Mouse (Mus musculus) stomach, postnatal 0 days (tissue): ENCODE measurements around the gene Rps29. TPM values are rescaled to one million over a fixed set of nuclear protein-coding genes. Genes with fewer than 3 reads are reported as not detected.

Source experiments
- ATAC-seq: fragments of 200-750 bp; cut with Nextera tagmentation; 2 replicates; pipeline ENCODE4 v1.8.0; 2017; ENCODE audit not compliant: low FRiP score, low TSS enrichment
- DNase-seq: peaks from one replicate; pipeline ENCODE4 v3.0.0-alpha.2; 2016; ENCODE audit warnings: low spot score
- H3K27ac ChIP-seq: fragments of 300-500 bp; sonication (generic); replicated peaks from 2 replicates; pipeline ENCODE4 v1.5.1; 2014; ENCODE audit warnings: mild to moderate bottlenecking, control low read depth
- H3K27me3 ChIP-seq: fragments of 300-500 bp; sonication (generic); 2 replicates; pipeline ENCODE4 v1.6.1; 2014; ENCODE audit warnings: low read length; ENCODE audit not compliant: control insufficient read depth, insufficient read depth
- H3K36me3 ChIP-seq: fragments of 300-500 bp; sonication (generic); 2 replicates; pipeline ENCODE4 v1.6.1; 2014; ENCODE audit warnings: low read length, mixed read lengths; ENCODE audit not compliant: control insufficient read depth, insufficient read depth
- H3K4me1 ChIP-seq: fragments of 300-500 bp; sonication (generic); replicated peaks from 2 replicates; pipeline ENCODE4 v1.6.1; 2014; ENCODE audit warnings: antibody characterized with exemption; ENCODE audit not compliant: control insufficient read depth, insufficient read depth
- H3K4me2 ChIP-seq: fragments of 300-500 bp; sonication (generic); replicated peaks from 2 replicates; pipeline ENCODE4 v1.6.1; 2014; ENCODE audit warnings: low read depth, mild to moderate bottlenecking, control low read depth, moderate library complexity
- H3K4me3 ChIP-seq: fragments of 300-500 bp; sonication (generic); 2 replicates; pipeline ENCODE4 v1.5.1; 2014; ENCODE audit warnings: low read depth, low read length, control low read depth
- H3K9ac ChIP-seq: fragments of 300-500 bp; sonication (generic); 2 replicates; pipeline ENCODE4 v1.6.1; 2014; ENCODE audit warnings: mild to moderate bottlenecking, low read length, control low read depth, mixed read lengths
- H3K9me3 ChIP-seq: fragments of 300-500 bp; sonication (generic); 2 replicates; pipeline ENCODE4 v1.6.1; 2016; ENCODE audit warnings: low read length; ENCODE audit not compliant: control insufficient read depth
- CTCF ChIP-seq: IDR thresholded peaks from 2 replicates; pipeline ENCODE4 v1.5.1; 2016; ENCODE audit warnings: antibody characterized with exemption, low read depth, mild to moderate bottlenecking, moderate library complexity
- EP300 ChIP-seq: optimal IDR thresholded peaks from 2 replicates; pipeline ENCODE3; 2016; ENCODE audit warnings: antibody characterized with exemption
- WGBS: fragments of 180-500 bp; shearing (Covaris S2); extraction: QIAGEN DNeasy Blood & Tissue Kit; methylation state at CpG from one replicate; pipeline ENCODE4 v1.1.7; 2014; 5-methylcytosine and 5-hydroxymethylcytosine counted together
- polyA plus RNA-seq: library from polyadenylated mRNA; unstranded; fragments of >200 nt; fragmentation: Nextera tagmentation; extraction: Ambion mirVana; gene quantifications from 2 replicates; pipeline ENCODE4 v1.2.1, GENCODE M21; 2015

Rps29 gene
- polyA plus RNA-seq, 1 experiment from 2014 or later: 2,229 TPM

- no peaks in the 10 kb centered on the region for H3K36me3 ChIP-seq
- no peak for TF ChIP-seq CTCF
- no peak for TF ChIP-seq EP300
- DNase-seq (no peak), ATAC-seq (no peak)
- no peak overlapping the region for H3K4me2 ChIP-seq
- H3K4me1 ChIP-seq: peaks cover 2% of the 10 kb centered on the region; the same call in 1 of the 2 replicates
- H3K9ac ChIP-seq: no peak overlapping the region
- no peak overlapping the region for H3K27ac ChIP-seq
- no peak overlapping the region for H3K4me3 ChIP-seq
- no peaks in the 10 kb centered on the region for H3K9me3 ChIP-seq
- WGBS: 64% methylated on average over 4 of the region's 4 CpGs
- H3K27me3 ChIP-seq: no peaks in the 10 kb centered on the region
Observed at GRCm38 (mm10) chr12:69156436-69156835, 2.5 kb downstream of the Rps29 start.

GRCm38 (mm10) chr12:69155923-69156322 lies 3.1 kb downstream of the Rps29 start:
- WGBS: 66% methylated on average over 2 of the region's 2 CpGs

GRCm38 (mm10) chr12:69150049-69150448 lies 8.9 kb downstream of the Rps29 start:
- no peak for DNase-seq
- no peak for ATAC-seq
- Histone ChIP-seq H3K4me1 (no peaks in the 10 kb centered on the region), H3K27me3 (no peaks in the 10 kb centered on the region), H3K4me3 (no peak overlapping the region), H3K4me2 (no peak overlapping the region), H3K27ac (no peak overlapping the region), H3K9ac (no peak overlapping the region), H3K9me3 (no peaks in the 10 kb centered on the region), H3K36me3 (no peaks in the 10 kb centered on the region)
- no peak for TF ChIP-seq EP300
- TF ChIP-seq CTCF: no peak
- 50% methylated on average over 13 of the region's 13 CpGs for WGBS

More at GRCm38 (mm10) chr12:69155923-69156322, 3.1 kb downstream of the Rps29 start:
- H3K36me3 ChIP-seq: no peaks in the 10 kb centered on the region
- ATAC-seq: no peak
- H3K4me2 ChIP-seq: no peak overlapping the region
- no peak overlapping the region for H3K27ac ChIP-seq
- H3K9me3 ChIP-seq: no peaks in the 10 kb centered on the region
- no peak for DNase-seq
- TF ChIP-seq EP300 (no peak), CTCF (no peak)
- H3K27me3 ChIP-seq: no peaks in the 10 kb centered on the region
- no peak overlapping the region for H3K4me3 ChIP-seq
- H3K4me1 ChIP-seq: peaks cover 2% of the 10 kb centered on the region; the same call in 1 of the 2 replicates
- no peak overlapping the region for H3K9ac ChIP-seq

- no peaks in the 10 kb centered on the region for H3K9me3 ChIP-seq
- WGBS: 90% methylated on average over 5 of the region's 5 CpGs
Observed at GRCm38 (mm10) chr12:69147166-69147735, 11.7 kb downstream of the Rps29 start.

GRCm38 (mm10) chr12:69143460-69143859 lies 15.5 kb downstream of the Rps29 start:
- Histone ChIP-seq H3K27me3 (no peaks in the 10 kb centered on the region), H3K4me3 (no peak overlapping the region), H3K4me2 (no peak overlapping the region), H3K4me1 (no peaks in the 10 kb centered on the region), H3K36me3 (no peaks in the 10 kb centered on the region), H3K27ac (no peak overlapping the region), H3K9me3 (no peaks in the 10 kb centered on the region), H3K9ac (no peak overlapping the region)
- ATAC-seq: no peak
- TF ChIP-seq CTCF (no peak), EP300 (no peak)
- DNase-seq: no peak
- WGBS: 73% methylated on average over 6 of the region's 6 CpGs

More at GRCm38 (mm10) chr12:69147166-69147735, 11.7 kb downstream of the Rps29 start:
- Histone ChIP-seq H3K36me3 (no peaks in the 10 kb centered on the region), H3K4me3 (no peak overlapping the region), H3K9ac (no peak overlapping the region), H3K4me1 (no peaks in the 10 kb centered on the region), H3K27me3 (no peaks in the 10 kb centered on the region), H3K27ac (no peak overlapping the region), H3K4me2 (no peak overlapping the region)
- no peak for ATAC-seq
- DNase-seq: no peak
- TF ChIP-seq CTCF: no peak
- TF ChIP-seq EP300: no peak

GRCm38 (mm10) chr12:69139841-69140240 lies 19.1 kb downstream of the Rps29 start:
- H3K4me1 ChIP-seq: no peaks in the 10 kb centered on the region
- H3K9ac ChIP-seq: no peak overlapping the region
- H3K27ac ChIP-seq: no peak overlapping the region
- no peak overlapping the region for H3K4me3 ChIP-seq
- H3K27me3 ChIP-seq: no peaks in the 10 kb centered on the region
- no peaks in the 10 kb centered on the region for H3K36me3 ChIP-seq
- ATAC-seq: no peak
- H3K9me3 ChIP-seq: no peaks in the 10 kb centered on the region
- H3K4me2 ChIP-seq: no peak overlapping the region
- 85% methylated on average over 7 of the region's 7 CpGs for WGBS
- no peak for DNase-seq
- TF ChIP-seq EP300 (no peak), CTCF (no peak)
